Mouse (Mus musculus): ENCODE data around the gene BC067074.
"Not testable (repeated sequence)": the region's sequence is repeated elsewhere in the genome, so short reads cannot be mapped to it uniquely, and the experiment has no call there.

Gene BC067074

DNA sequence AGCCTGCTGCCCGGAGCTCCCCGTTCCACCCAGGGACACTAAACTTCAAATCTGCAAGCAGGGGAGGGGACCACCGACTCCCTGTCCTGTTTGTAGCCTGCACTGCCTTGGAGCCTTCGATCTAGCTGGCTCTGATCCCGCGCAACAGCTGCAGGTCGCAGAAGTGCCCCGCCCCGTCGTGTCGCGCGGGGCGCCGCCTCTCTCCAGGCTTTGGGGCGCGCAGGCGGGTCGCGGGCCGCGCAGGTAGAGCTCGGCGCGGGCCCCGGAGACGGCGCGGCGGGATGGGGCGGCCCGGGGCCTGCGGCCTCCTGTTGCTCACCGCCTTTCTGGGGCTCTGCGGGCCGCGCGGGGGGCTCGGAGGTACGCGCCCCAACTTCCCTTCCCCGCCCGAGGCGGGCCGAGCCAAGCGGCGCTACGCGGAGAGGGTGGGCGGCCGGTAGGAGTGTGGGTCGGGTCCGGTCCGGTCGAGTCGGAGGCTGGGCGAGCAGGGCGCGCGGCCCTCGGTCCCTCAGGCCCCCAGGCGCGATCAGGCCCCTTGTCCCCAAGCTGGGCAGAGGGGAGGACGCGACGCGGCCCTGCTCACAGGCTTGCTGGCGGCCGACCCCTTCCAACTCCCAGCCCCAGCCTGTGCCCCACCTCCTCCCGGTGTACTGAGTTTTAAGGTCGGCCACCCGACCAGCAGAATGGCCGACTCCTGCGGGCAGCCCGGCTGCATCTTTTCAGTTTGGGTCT, at the start of gene BC067074:
Gene BC067074, plus strand, starts transcription at position 185 of the 732 bp plus-strand sequence.
- ATAC-seq (ENCODE audit: low TSS enrichment) = no peak

GRCm38 (mm10) chr13:113245025-113245424, 47.9 kb upstream of the BC067074 start:
- ATAC-seq (ENCODE audit: low TSS enrichment) = no peak

GRCm38 (mm10) chr13:113252580-113252979, 40.4 kb upstream of the BC067074 start:
- ATAC-seq (ENCODE audit: low TSS enrichment) = not testable (repeated sequence)

DNA sequence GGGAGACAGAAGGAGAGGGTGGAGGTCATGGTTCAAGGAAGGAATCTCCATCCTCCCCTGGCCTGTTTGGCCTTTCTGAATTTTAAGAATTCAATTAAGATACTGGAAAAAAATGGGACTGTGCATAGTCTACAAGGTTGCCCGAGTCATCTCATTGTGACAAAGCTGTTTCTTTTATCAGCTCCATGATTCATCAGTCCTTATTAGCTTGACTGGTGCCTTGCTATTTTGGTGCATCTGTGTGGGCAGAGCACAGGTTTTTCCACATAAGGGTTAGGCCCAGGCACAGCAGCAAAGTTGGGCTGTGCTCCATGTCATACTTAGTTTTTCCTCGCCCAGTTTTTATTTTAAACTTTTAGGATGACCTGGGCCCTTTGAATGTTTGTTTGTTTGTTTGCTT, 36.2 kb upstream of the BC067074 start:
- no peak for ATAC-seq (ENCODE audit: low TSS enrichment)

DNA sequence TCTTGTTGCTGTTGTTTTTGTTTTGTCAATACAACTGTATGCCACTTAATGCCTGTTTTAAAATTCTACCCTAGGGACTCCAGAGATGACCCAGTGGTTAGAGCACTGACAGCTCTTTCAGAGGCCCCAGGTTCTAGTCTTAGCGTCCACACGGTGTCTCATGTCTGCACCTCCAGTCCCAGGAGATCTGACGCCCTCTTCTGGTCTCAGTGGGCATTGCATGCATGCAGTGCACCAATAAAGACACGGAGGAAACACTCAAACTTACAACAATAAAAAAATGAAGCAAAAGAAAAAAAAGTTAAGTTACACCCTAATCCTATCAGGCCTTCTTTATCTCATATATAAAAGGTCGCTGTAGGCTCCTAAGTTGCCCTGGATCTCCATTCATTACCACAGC, 35.8 kb upstream of the BC067074 start:
- ATAC-seq (ENCODE audit: low TSS enrichment) = no peak

DNA sequence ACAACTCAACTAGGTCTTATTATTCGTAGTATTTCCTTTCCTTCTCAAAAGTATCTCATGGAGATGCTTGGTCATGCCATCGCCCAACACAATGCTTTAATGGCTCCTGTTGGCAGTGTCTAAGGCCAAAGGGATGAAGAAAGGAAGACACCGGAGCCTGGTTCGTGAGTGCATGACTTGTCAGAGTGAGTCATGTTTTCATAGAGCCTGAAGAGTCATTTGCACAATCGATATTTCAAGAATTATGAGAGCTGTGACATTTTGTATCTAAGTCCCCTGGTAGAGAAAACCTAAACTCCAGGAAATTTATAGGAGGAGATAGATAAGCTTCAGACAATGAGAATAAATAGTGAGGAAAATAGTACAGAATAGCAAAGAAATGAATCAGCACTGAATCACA, 33.7 kb upstream of the BC067074 start:
- no peak for ATAC-seq (ENCODE audit: low TSS enrichment)

GRCm38 (mm10) chr13:113262822-113263221, 30.1 kb upstream of the BC067074 start:
- ATAC-seq (ENCODE audit: low TSS enrichment) = peak; percentile 66

DNA sequence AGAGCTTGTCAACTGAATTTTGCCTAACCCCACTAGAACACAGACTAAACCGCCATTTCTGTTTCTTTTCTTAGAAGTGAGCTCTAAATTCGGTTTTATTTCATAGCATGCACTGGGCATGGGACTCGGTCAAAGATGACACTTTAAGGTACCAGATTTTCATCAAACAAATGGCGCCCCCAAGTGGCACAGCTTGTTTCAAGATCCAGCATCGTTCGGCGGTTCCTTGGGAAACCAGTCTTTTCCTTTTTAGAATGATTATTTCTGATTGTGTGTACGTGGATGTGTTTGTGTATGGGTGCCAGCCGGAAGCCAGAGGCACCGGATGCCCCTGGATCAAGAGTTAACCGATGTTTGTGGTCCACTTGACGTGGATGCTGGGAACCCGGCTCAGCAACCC, 27.7 kb upstream of the BC067074 start:
- ATAC-seq (ENCODE audit: low TSS enrichment) = peak; percentile 60

- peak; percentile 65 for ATAC-seq (ENCODE audit: low TSS enrichment)
Observed at GRCm38 (mm10) chr13:113266495-113266951, 26.4 kb upstream of the BC067074 start.

- no peak for ATAC-seq (ENCODE audit: low TSS enrichment)
Observed at GRCm38 (mm10) chr13:113267204-113267603, 25.8 kb upstream of the BC067074 start.

GRCm38 (mm10) chr13:113269777-113270776, 22.9 kb upstream of the BC067074 start:
- peak; percentile 96 for ATAC-seq (ENCODE audit: low TSS enrichment)

- no peak for ATAC-seq (ENCODE audit: low TSS enrichment)
Observed at GRCm38 (mm10) chr13:113271189-113271588, 21.8 kb upstream of the BC067074 start.

GRCm38 (mm10) chr13:113287141-113287540, 5.8 kb upstream of the BC067074 start:
- ATAC-seq (ENCODE audit: low TSS enrichment) = no peak

GRCm38 (mm10) chr13:113288210-113289197, 4.5 kb upstream of the BC067074 start:
- ATAC-seq (ENCODE audit: low TSS enrichment) = no peak

DNA sequence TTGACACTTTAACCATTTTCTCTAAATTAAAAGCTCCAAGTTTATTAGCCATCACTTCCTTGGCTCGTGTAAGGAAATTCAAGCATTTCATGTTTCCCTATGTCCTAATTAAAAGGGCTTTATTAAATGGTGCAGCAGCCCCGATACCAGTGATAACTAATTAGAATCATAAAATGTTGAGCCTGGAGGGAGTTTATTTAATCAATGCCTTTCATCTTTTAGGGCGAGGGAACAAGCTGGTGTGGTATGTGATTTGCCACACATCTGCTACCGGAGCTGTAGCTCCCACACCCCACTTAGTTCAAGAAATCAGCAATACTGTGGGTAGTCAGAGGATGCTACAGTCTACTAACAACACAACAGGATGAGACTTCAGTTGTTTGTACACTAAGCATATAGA, 3.2 kb upstream of the BC067074 start:
- ATAC-seq (ENCODE audit: low TSS enrichment) = no peak

DNA sequence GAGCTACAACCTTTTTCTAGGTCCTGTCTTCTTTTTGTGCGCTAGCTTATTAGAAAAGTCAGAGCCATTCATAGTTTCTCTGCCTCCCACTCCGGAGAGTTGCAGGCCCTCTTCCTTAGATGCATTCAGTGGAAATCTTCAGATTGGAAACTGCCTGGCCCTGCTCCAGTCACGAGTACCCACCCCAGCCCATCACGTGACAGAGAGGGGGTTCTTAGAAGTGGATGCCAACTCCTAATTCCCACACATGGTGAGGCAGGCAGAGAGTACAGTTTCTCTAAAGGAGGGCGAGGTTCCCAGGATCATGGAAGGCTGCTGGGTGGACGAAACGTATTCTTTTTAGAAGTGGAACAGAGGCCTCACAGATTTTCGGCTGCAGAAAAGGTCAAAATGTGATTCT, 958 bp upstream of the BC067074 start:
- no peak for ATAC-seq (ENCODE audit: low TSS enrichment)

DNA sequence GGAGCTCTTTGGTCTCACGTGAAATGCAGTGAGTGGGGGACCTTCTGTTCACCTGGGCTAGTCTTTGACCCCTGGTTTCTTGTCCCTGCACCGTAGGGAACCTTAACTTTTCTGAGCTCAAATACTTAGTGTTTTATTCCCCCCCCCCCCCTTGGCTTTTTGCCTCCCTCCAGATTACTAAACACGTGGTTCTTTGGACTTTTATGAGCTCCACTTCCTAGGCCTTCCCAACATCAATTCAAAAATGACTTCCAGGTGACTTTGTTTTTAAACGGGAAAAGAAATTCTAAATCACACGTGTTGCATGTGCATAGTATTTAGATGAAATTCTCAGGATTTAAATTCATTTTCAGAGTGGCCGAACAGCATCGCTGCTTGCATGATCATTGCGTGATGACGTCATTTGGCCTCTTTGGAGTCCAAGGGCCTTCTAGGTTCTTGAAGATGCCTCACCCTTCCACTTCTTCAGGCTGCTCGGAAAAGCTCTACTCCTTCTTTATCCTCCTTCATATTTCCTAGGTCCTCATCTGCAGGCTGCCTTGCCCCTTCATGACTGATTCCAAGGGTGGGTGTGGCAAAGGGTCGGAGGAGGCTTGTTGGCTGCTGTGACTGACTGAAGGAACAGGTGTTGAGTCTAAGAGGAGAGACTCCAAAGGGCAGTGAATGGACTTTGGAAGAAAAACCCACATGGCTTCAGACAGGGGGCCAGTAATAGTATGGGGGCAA, 911 bp downstream of the BC067074 start:
- no peak for ATAC-seq (ENCODE audit: low TSS enrichment)

DNA sequence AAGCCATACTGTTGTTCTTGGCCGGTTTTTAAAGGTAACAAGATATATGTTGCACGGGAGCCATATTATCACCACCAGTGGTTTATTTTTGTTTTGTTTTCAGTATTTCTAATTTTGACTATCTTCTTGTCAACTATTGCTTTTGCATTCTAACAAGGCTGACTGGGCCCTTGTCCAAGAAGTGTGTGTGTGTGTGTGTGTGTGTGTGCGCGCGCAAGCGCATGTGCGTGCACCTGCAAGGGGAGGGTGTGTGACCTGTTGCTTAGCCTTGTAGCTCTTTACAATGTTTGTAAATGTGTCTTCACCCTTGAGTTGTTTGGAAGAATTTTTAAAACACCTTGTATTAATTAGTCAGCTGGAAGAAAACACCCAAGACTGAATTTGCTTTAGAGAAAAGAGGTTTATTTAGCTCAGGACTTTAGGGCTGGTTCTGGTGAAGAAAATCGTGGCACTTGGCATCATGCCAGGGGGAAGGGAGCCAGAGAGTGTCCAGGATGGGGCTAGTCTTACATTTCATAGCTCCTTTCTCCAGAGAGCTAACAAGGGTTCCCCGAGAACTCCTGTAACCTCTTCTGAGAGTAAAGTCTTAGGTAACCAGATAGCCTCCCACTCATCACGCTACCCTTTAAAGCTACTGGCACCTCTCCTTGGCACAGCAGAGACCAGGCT, 3.0 kb downstream of the BC067074 start:
- no peak for ATAC-seq (ENCODE audit: low TSS enrichment)

DNA sequence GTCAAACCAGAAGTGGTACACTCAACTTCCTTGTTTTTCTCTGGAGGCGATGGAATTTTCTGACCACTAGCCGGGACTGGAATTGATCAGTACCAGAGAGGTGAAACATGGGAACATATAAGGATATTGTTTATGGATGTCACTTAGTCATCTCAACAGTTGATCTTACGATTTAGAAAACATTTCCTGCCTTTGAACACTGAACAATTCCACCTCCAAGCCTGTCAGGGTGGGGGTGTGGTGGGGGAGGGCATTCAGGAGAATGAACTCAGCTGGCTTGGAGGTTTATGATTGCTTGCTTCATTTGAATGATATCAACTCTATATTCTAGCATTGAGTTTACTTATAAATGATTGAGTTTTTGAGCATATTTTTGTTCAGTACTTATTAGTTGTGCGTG, 13.6 kb downstream of the BC067074 start:
- ATAC-seq (ENCODE audit: low TSS enrichment) = no peak

GRCm38 (mm10) chr13:113319588-113319987, 26.6 kb downstream of the BC067074 start:
- no peak for ATAC-seq (ENCODE audit: low TSS enrichment)

Data from frontal cortex, adult (tissue).